Mouse (Mus musculus) limb, embryonic 11.5 days (tissue): ENCODE measurements at regions not wholly inside any gene's neighbourhood (a gene's known extent, or its start where the extent isn't known, plus 50 kb on each side); places are given as distances from the start of the nearest gene placed in this dataset.

ENCODE experiments used
- ATAC-seq: fragments of 200-750 bp; cut with Nextera tagmentation; 2 replicates; pipeline ENCODE4 v1.8.0; 2017; ENCODE audit warnings: low read depth; ENCODE audit not compliant: insufficient number of reproducible peaks, low FRiP score, low TSS enrichment
- DNase-seq: peaks from one replicate; pipeline ENCODE4 v3.0.0-alpha.2; 2015; ENCODE audit warnings: low spot score
- H3K27ac ChIP-seq: fragments of 300-500 bp; sonication (generic); replicated peaks from 2 replicates; pipeline ENCODE4 v1.5.1; 2014; ENCODE audit warnings: low read depth, mild to moderate bottlenecking, low read length
- H3K27me3 ChIP-seq: fragments of 300-500 bp; sonication (generic); 2 replicates; pipeline ENCODE4 v1.6.1; 2014; ENCODE audit warnings: mild to moderate bottlenecking, low read length, mixed read lengths; ENCODE audit not compliant: control insufficient read depth, insufficient read depth
- H3K36me3 ChIP-seq: fragments of 300-500 bp; sonication (generic); 2 replicates; pipeline ENCODE4 v1.6.1; 2014; ENCODE audit warnings: mild to moderate bottlenecking, low read length, moderate library complexity, mixed read lengths; ENCODE audit not compliant: control insufficient read depth, insufficient read depth
- H3K4me1 ChIP-seq: fragments of 300-500 bp; sonication (generic); 2 replicates; pipeline ENCODE4 v1.6.1; 2014; ENCODE audit warnings: low read length, mixed read lengths; ENCODE audit not compliant: control insufficient read depth, insufficient read depth
- H3K4me2 ChIP-seq: fragments of 300-500 bp; sonication (generic); 2 replicates; pipeline ENCODE4 v1.6.1; 2014; ENCODE audit warnings: low read depth, mild to moderate bottlenecking, moderate library complexity; ENCODE audit not compliant: severe bottlenecking
- H3K4me3 ChIP-seq: fragments of 300-500 bp; sonication (generic); 2 replicates; pipeline ENCODE4 v1.5.1; 2014; ENCODE audit warnings: low read depth, low read length
- H3K9ac ChIP-seq: fragments of 300-500 bp; sonication (generic); 2 replicates; pipeline ENCODE4 v1.6.1; 2014; ENCODE audit warnings: mild to moderate bottlenecking, low read length
- H3K9me3 ChIP-seq: fragments of 300-500 bp; sonication (generic); 2 replicates; pipeline ENCODE4 v1.6.1; 2016; ENCODE audit warnings: low read length; ENCODE audit not compliant: control insufficient read depth
- WGBS: fragments of 180-500 bp; shearing (Covaris S2); extraction: QIAGEN DNeasy Blood & Tissue Kit; methylation state at CpG from one replicate; pipeline ENCODE4 v1.1.7; 2014; 5-methylcytosine and 5-hydroxymethylcytosine counted together

- Histone ChIP-seq H3K36me3 (no peaks in the 10 kb centered on the region), H3K9me3 (no peaks in the 10 kb centered on the region), H3K27ac (no peak overlapping the region), H3K4me3 (no peak overlapping the region), H3K27me3 (no peaks in the 10 kb centered on the region), H3K4me2 (no peak overlapping the region), H3K9ac (no peak overlapping the region), H3K4me1 (no peaks in the 10 kb centered on the region)
- 99% methylated on average over 4 of the region's 4 CpGs for WGBS
- ATAC-seq (no peak), DNase-seq (no peak)
Measured at GRCm38 (mm10) chr15:96944741-96945140, 111.0 kb downstream of the Slc38a4 start.

DNA sequence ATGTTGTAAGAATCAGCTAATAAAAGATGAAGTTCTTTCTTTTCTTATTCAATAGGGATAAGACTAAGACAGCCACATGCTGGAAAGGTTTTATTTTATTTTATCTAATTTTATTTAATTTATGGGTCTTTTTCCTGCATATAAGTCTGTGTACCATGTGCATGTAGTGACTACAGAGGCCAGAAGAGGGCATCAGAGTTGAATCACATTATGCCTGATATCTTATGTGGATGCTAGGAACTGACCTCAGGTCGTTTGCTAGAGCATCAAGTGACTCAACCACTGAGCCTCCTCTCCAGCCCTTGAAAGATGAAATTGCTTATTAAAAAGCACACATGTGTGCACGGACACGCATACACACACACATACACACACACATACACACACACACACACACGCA is 113.1 kb downstream of the Slc38a4 start:
- DNase-seq (no peak), ATAC-seq (no peak)
- Histone ChIP-seq H3K27me3 (no peaks in the 10 kb centered on the region), H3K4me2 (no peak overlapping the region), H3K4me3 (no peak overlapping the region), H3K27ac (no peak overlapping the region), H3K4me1 (no peaks in the 10 kb centered on the region), H3K36me3 (no peaks in the 10 kb centered on the region), H3K9ac (no peak overlapping the region), H3K9me3 (no peaks in the 10 kb centered on the region)
- WGBS, result 91% methylated on average over 4 of the region's 4 CpGs

GRCm38 (mm10) chr15:96938406-96938805 is 117.3 kb downstream of the Slc38a4 start:
- ATAC-seq, result no peak
- no peaks in the 10 kb centered on the region for H3K27me3 ChIP-seq

GRCm38 (mm10) chr15:96937623-96938022 is 118.1 kb downstream of the Slc38a4 start:
- 69% methylated on average over 6 of the region's 6 CpGs for WGBS
- Histone ChIP-seq H3K27ac (no peak overlapping the region), H3K4me1 (0 out of 2 replicates have a peak, but pooled peaks cover 4% of the 10 kb centered on the region), H3K9ac (no peak overlapping the region), H3K4me3 (no peak overlapping the region), H3K9me3 (no peaks in the 10 kb centered on the region), H3K27me3 (no peaks in the 10 kb centered on the region), H3K4me2 (no peak overlapping the region), H3K36me3 (no peaks in the 10 kb centered on the region)
- no peak for ATAC-seq
- no peak for DNase-seq

More at GRCm38 (mm10) chr15:96938406-96938805, 117.3 kb downstream of the Slc38a4 start:
- no peak overlapping the region for H3K9ac ChIP-seq
- H3K4me1 ChIP-seq, result 0 out of 2 replicates have a peak, but pooled peaks cover 4% of the 10 kb centered on the region
- WGBS, result 88% methylated on average over 4 of the region's 4 CpGs
- H3K27ac ChIP-seq, result no peak overlapping the region
- H3K4me3 ChIP-seq, result no peak overlapping the region
- no peak for DNase-seq
- H3K9me3 ChIP-seq, result no peaks in the 10 kb centered on the region
- no peak overlapping the region for H3K4me2 ChIP-seq
- no peaks in the 10 kb centered on the region for H3K36me3 ChIP-seq

DNA sequence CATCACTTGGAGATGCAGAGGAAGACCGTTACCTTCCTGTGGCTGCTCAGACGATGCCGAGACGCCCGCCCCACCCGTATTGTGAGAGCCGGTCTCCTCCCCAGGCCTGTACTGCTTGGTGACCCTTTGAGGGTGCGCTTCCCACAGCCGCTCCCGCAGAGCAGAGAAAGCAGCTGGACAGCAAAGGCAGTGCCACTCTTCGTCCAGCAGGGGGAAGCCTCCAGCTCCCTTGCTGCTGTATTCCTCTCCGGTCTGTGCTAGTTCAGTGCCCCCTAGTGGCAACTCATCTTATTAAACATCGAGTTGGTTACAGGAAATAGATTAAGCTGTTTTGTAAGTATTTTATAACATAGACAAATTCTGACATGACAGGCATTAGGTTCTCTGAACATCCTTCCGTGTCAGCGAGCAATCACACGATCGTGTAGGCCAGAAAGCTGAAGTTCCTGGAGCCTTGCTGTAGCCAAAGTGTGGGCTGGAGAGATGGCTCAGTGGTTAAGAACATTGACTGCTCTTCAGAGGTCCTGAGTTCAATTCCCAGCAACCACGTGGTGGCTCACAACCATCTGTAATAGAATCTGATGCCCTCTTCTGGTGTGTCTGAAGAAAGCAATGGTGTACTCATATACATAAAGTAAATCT is 118.9 kb downstream of the Slc38a4 start:
- Histone ChIP-seq H3K9me3 (no peaks in the 10 kb centered on the region), H3K27ac (no peak overlapping the region), H3K27me3 (no peaks in the 10 kb centered on the region), H3K36me3 (no peaks in the 10 kb centered on the region), H3K4me3 (peak overlapping the region; percentile 15; the same call in 1 of the 2 replicates), H3K9ac (no peak overlapping the region), H3K4me2 (peak overlapping the region; percentile 37; the same call in 1 of the 2 replicates), H3K4me1 (0 out of 2 replicates have a peak, but pooled peaks cover 4% of the 10 kb centered on the region)
- DNase-seq, result peak; percentile 91
- peak; percentile 78; the same call in 1 of the 2 replicates for ATAC-seq
- 9% methylated on average over 18 of the region's 18 CpGs for WGBS

DNA sequence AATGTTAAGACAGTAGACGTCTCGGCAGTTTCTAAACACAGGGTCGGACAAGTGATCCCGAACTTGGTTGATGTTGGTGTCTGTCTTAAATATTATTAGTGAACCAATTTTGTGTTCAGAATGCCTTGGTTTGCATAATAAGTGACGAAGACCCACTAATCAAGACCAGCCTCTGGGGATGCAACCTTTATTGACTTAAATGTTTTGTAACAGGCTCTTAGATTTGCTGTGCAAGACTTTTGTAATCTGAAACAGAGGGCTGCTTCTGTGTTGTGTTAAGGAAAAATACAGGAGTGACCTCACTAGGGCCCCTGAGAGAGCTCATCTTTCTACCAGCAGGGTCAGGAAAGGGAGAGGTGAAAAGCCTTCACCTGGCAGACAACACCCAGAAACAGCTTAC is 119.5 kb downstream of the Slc38a4 start:
- ATAC-seq (no peak), DNase-seq (no peak)
- H3K9ac ChIP-seq, result no peak overlapping the region
- H3K36me3 ChIP-seq, result no peaks in the 10 kb centered on the region
- no peaks in the 10 kb centered on the region for H3K27me3 ChIP-seq
- peak overlapping the region; percentile 37; the same call in 1 of the 2 replicates for H3K4me2 ChIP-seq
- no peak overlapping the region for H3K27ac ChIP-seq
- WGBS, result 69% methylated on average over 5 of the region's 5 CpGs
- no peaks in the 10 kb centered on the region for H3K9me3 ChIP-seq
- H3K4me1 ChIP-seq, result 0 out of 2 replicates have a peak, but pooled peaks cover 4% of the 10 kb centered on the region
- no peak overlapping the region for H3K4me3 ChIP-seq

- H3K4me2 ChIP-seq, result no peak overlapping the region
Measured at GRCm38 (mm10) chr15:96933451-96933850, 122.3 kb downstream of the Slc38a4 start.

DNA sequence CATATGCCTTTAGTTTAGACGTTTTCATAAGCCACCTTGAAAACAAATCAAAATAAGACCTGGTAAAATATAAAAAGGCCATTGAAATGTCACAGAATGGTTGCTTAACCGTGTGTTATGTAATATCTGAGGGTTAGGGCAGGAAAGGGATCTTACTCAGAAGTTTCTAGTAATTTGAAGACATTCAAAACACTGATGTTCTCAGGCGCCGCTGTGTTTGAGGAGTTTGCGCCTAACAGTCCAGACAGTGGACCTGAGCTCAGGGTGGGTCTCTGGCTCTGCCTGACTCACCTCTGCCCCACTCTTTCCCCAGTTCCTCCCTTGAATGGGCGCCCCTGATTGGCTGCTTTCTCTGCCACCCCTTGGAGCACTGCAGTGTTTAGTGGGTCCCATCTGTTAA is 125.2 kb downstream of the Slc38a4 start:
- Histone ChIP-seq H3K9ac (no peak overlapping the region), H3K4me3 (no peak overlapping the region), H3K27me3 (no peaks in the 10 kb centered on the region), H3K36me3 (no peaks in the 10 kb centered on the region), H3K4me1 (no peaks in the 10 kb centered on the region), H3K27ac (no peak overlapping the region), H3K9me3 (no peaks in the 10 kb centered on the region), H3K4me2 (no peak overlapping the region)
- DNase-seq (no peak), ATAC-seq (no peak)
- 80% methylated on average over 6 of the region's 6 CpGs for WGBS

More at GRCm38 (mm10) chr15:96933451-96933850, 122.3 kb downstream of the Slc38a4 start:
- H3K4me1 ChIP-seq, result 0 out of 2 replicates have a peak, but pooled peaks cover 4% of the 10 kb centered on the region
- H3K9ac ChIP-seq, result no peak overlapping the region
- WGBS, result 34% methylated on average over 3 of the region's 3 CpGs
- ATAC-seq (no peak), DNase-seq (no peak)
- H3K4me3 ChIP-seq, result no peak overlapping the region
- no peaks in the 10 kb centered on the region for H3K9me3 ChIP-seq
- no peaks in the 10 kb centered on the region for H3K27me3 ChIP-seq
- no peak overlapping the region for H3K27ac ChIP-seq
- H3K36me3 ChIP-seq, result no peaks in the 10 kb centered on the region
